Mouse (Mus musculus) embryo, embryonic 11 days (tissue): Measurements from ENCODE around the gene Tmem40.

Experiments
- DNase-seq: peaks from one replicate; pipeline ENCODE4 v3.0.0-alpha.2; 2015

Tmem40 gene

DNA sequence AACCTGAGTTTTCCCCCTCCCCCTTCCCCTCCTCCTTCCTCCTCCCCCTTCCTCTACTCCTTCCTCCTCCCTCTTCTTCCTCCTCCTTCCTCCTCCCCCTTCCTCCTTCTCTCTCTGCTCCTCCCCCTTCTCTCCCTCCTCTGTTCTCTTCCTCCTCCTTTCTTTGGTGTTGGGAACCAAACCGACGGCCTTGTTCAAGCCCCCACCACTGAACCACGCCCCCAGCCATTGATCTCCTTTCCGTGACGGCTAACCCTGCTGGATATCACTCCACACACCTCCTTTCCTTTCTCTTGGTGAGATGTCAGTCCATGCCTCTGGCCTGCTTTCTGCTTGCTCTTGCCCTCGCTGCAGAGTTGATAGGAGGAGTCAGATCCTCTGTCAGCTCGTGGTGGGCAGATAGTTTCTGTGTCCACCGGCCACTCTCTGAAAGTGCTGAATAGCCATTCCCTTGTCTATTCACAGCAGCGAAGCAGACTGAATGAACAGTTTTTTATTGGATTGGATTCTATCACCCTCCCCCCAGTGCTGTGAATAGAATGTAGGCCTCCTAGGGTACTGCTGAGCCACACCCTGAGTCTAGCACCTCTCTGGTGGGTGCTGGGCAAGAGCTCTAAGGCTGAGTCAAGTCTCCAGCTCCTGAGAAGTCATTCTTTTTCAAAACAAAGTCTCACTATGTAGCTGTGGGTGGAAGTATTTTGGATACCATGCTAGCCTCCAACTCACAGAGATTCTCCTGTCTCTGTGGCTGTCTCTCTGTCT lies at the start of gene Tmem40:
TSS of gene Tmem40 (minus strand) at position 416 of the 762 bp plus-strand sequence.
- peak; percentile 77 for DNase-seq

DNA sequence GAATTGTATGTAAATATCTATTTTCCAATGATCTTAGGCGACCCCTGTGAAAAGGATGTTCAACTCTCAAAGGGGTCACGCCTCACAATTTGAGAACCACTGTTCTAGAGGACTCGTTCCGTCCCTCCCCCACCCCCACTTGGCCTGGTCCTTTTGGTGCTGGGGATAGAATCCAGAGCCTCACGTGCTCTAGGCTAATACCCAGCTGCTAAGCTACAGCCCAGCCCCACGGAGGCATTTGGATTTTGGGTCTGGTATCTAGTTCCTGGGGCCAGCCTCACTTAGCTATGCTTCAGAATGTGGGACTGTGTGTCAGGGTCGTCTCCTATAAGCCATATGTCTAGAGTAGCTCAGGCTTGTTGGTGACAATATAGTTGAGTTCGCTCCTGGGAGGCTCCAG lies 49.4 kb upstream of the Tmem40 start:
- DNase-seq: no peak

DNA sequence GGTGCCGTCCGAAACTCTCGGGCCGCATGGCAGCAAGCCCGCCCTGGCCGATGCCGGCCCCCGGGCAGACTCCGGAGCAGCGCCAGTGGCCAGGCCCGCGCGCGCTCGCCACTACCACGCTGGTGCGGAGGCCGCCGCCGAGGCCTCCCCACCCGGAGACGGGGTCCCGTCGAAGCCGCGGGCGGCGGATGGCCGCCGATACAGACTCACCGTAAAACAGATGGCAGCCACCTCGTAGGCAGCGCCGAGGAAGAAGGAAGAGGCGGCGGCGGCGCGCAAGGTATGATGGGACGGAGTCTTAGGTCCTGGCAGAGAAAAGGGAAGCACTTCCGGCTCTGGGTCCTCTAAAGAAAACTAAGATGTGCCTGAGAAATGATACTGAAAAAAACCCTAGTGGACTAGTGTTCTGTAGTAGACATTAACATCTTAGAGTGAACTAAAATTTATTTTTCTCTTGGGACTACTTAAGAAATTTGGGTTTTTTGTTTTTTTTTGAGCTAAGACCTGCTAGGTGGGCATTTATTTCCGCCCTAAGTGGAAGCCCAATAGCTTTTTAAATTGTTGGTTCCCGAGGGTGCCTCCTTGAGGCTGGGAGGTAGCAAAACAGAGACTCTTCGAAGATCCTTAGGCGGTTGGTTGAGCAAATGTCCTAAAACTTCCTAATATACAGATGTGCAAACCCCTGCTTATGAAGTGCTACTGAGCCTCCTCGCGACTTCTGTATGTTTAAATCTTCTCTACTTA lies 46.5 kb upstream of the Tmem40 start, which contains the start of gene Rpl32:
TSS of gene Rpl32 (minus strand) at position 260 of the 744 bp plus-strand sequence.
- peak; percentile 93 for DNase-seq

DNA sequence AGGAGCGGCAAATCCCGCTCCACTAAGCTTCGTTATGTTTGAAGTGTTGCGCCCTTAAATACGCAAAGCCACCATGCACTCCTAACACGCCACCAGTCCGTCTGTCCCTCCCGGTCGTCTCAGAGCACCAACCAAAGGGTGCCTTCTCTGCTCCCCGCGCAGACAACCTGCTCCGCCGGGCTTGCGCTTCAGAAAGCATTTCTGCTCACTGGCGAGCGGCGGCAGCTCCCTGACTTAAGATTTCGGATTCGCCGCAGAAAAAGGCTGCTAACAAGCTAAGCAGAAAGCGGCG lies 45.9 kb upstream of the Tmem40 start:
- DNase-seq: no peak

DNA sequence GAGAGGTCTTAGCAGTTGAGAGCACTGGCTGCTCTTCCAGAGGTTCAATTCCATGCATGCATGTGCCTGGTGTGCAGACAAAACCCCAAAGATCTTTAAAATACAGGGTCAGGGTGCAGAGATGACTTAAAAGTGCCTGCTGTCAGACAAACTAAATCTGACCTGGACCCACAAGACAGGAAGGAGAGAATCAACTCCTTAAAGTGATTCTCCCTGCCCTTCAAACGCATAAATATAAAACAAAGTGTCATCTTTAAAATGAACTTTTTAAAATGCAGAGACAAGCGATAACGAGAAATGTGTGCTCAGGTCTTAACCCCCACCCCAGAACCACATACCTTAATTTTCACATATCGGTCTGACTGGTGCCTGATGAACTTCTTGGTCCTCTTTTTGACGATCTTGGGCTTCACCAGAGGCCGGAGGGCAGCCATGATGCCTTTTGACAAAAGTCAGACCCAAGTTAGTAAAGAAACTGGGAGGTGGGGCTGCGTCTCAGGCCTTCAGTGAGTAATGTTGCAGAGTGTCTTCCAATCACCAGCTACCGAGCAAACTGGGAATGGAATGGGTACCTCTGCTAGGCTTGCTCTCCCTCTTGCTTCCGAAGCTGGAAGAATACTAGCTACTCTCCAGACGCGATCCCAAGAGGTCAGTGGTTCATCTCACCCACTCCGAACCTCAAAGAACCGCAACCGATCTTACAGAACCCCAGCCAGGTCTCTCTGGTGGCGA lies 45.4 kb upstream of the Tmem40 start:
- no peak for DNase-seq

DNA sequence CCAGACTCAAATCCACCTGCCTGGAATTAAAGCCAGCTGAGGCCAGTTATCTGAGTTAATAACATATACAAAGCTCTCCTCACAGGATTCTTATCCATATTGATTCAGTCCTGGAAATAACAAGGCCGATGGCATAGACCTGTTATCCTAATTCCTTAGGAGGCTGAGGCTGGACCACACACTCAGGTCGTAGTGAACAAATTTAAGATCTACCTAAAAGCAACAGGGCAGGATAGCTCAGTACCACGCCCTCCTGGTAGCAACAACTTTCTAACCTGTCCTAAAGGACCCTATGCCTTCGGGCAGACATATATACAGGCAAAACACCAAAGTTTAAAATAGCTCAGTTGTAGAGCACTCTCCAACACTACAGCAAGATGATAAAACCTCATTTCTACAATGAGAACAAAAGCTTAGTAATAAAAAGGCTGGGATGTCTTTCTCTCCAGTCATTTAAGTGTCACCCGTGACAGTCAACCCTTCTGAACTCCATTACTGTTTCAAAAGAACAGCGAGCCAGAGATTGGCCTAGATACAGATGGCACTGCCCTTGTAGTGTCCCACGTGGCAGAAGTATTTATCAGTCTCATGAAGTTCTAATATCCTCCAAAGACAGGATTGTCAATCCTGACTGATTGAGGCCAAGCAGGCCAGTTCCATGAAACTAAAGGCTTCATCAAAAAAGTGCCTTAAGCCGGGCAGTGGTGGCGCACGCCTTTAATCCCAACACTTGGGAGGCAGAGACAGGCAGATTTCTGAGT lies 42.4 kb upstream of the Tmem40 start:
- no peak for DNase-seq

DNA sequence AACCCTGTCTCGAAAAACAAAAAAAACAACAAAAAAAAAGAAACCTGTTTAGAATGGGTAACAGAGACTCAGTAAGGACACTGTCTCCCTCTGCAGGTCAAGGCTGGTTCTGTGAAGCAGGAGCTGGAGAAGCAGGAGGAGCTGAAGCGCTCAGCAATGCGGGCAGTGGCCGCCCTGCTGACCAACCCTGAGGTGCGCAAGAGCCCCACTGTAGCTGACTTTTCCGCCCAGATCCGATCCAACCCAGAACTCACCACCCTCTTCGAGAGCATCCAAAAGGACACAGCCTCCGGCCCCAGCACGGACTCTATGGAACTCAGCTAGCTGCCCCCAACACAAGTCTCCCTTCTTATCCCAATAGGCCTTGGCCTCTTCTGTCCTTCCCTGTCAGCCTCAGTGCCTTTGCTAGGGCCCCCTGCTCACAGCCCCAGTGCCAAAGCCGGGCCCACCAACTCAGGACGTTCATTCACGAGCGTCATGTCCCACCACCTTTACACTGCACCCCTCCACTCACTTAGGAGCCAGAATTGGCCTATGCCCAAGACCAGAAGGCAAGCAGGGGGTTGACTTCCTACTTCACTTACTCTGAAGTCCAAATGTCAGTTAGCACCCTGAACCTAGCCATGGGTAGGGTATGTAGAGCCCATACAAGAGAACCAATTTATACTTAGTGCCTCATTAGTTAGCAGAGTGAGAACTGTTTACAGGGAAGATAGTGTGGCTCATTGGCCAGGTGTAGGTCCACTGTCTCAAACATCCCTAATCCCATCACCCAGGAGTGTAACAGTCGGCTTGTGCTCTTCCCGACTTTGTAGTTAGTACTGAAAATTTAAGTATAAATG lies 41.6 kb upstream of the Tmem40 start:
- DNase-seq: peak; percentile 83

DNA sequence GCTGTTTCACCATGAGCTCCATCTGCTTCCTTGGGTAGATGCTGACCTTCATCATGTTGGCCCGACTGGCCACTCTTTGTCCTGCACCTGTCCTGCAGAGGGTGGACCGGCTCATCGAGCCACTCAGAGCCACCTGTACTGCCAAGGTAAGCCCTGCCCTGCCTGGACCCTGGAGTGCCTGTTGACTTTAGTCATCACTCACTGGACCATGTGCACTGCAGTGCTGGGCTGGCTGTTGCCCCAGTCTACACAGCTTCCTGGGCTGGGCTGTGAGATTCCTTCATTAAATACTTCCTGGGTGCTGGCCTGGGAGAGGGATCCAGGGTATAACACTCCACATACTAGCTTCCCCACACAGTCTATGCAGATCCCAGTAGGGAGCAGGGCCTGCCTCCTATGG lies 39.6 kb upstream of the Tmem40 start:
- DNase-seq: no peak

DNA sequence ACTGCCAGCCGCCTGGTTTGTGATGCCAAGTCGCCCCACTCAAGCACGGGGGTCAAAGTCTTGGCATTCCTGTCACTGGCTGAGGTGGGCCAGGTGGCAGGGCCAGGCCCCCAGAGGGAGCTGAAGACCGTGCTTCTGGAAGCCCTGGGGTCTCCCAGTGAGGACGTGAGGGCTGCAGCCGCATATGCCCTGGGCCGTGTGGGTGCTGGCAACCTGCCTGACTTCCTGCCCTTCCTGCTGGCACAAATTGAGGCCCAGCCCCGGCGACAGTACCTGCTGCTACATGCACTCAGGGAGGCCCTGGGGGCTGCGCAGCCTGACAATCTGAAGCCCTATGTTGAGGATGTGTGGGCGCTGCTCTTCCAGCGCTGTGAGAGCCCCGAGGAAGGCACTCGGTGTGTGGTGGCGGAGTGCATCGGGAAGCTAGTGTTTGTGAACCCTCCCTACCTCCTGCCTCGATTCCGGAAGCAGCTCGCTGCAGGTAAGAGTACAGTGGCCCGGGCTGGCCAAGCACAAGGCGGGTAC lies 30.5 kb upstream of the Tmem40 start:
- DNase-seq: no peak

DNA sequence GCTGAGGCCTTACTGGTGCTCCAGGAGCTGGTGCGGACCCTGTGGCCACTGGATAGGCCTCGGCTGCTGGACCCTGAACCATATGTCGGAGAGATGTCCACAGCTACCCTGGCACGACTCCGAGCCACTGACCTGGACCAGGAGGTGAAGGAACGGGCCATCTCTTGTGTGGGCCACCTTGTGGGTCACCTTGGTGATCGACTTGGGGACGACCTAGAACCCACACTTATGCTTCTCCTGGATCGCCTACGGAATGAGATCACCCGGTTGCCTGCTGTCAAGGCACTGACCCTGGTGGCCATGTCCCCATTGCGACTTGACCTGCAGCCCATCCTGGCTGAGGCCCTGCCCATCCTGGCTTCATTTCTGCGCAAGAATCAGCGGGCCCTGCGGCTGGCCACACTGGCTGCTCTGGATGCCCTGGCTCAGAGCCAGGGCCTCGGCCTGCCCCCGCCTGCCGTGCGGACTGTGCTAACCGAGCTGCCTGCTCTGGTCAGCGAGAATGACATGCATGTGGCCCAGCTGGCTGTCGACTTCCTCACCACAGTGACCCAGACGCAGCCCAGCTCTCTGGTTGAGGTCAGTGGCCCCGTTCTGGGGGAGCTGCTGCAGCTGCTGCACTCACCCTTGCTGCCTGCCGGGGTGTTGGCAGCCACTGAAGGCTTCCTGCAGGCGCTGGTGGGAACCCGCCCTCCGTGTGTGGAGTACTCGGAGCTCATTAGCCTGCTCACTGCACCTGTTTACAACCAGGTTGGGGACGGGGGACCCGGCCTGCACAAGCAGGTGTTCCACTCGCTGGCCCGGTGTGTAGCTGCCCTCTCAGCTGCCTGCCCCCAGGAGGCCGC lies 29.9 kb upstream of the Tmem40 start:
- DNase-seq: no peak

DNA sequence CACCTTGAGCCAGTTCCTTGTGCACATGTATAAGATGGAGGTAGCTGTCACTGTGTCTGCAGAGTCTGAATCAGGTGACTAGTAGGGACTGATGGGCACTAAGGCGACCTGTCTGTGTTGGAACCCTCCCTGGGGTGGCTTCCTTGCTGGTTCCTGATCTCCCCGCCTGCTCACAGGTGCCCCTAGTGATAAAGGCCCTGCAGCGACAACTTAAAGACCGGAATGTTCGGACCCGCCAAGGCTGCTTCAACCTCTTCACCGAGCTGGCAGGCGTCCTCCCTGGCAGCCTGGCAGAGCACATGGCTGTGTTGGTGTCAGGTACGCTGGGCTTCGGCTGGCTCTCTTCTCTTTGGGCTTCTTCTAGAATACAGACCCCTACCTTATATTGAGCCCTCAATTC lies 28.8 kb upstream of the Tmem40 start:
- no peak for DNase-seq

DNA sequence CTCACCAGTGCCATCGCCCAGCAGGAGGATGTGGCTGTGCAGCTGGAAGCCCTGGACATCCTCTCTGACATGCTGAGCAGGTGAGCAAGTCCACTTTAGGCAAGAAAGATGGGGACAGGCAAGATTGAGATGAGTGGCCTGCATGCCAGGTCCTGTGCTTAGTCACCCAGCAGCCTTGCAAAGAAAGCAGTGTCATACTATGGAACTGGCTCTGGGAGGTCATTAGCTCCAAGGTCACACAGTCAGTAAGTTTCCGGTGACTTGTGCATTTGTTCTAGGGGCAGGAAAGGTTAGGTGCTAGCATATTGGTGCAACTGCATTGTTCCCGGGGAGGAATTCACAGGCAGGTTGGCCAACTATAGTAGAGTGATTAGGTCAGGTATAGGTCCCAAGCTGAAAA lies 20.6 kb upstream of the Tmem40 start:
- no peak for DNase-seq

DNA sequence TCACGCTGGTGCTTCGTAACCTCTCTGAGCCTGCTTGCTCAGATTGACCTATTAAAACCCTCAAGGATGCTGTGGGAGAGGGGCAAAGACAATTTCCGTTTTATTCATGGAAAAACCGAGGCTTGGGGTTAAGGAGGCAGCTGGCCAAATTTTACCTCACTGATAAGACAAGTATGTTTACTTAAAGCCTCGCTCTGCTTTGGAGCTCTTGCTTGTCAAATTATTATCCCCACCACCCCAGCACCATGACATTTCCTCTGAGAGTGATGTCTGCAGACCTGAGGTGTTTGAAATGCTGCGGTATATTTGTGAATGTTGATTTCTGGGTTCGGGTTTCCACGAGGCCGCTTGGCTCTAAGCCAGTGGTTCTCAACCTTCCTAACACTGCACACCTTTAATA lies 14.2 kb upstream of the Tmem40 start:
- DNase-seq: no peak

DNA sequence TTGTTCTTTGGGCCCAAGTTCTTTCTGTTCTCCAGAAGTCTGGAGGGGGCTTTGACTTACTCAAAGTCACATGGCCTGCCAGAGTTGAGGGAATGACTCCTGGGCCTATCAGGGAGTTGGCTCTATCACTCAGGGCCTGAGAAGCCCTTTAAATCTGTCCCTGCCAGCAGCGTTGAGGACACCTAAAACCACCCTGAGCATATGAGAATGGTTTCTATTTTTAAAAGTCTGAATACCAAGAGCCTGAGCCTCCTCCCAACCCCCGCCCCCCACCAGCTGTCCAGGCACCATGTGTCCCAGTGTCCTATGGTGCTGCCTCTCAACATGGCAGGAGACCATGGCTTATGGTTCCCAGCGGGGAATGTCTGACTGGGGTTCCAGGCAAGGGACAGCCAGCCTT lies 13.6 kb upstream of the Tmem40 start:
- DNase-seq: peak; percentile 25

DNA sequence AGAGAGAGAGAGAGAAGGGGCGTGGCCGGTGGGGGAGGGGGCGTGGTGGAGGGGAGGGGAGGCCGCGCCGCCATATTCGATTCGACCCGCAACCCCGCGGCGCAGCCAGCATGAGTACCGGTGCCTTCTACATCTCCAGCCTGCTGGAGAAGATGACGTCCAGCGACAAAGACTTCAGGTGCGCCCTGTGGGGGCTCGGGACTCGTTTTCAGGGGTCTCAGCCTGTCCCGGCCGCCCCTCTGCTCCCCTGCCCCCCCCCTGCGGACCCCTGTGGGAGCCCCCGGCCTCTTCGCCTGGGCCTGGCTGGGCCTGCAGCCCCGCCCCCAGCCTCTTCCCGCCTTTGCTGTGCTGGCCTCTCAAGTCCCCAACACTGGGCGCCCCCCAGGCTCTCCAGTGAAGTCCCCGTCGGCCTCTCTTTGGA lies 12.3 kb upstream of the Tmem40 start, which contains the start of gene Cand2:
TSS of gene Cand2 (plus strand) at position 38 of the 421 bp plus-strand sequence.
- DNase-seq: peak; percentile 92

DNA sequence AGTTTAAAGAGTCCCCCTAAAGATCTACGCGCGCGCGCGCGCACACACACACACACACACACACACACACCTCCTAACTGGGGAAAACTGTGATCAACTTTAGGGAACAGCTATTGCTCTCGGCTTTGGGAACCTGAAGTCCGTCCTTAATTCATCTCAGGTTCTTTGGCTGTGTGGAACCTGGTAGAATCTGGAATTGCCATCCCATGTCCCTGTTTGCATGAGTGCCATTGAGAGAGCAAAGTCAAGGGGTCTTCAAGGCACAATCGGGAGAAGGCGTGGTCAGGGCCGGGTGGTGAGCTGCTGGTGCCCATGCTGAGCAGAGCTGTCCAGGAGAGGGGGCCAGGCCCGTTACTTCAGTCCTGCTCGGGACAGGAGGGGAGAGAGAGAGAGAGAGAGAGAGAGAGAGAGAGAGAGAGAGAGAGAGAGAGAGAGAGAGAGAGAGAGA lies 11.8 kb upstream of the Tmem40 start:
- peak; percentile 88 for DNase-seq

DNA sequence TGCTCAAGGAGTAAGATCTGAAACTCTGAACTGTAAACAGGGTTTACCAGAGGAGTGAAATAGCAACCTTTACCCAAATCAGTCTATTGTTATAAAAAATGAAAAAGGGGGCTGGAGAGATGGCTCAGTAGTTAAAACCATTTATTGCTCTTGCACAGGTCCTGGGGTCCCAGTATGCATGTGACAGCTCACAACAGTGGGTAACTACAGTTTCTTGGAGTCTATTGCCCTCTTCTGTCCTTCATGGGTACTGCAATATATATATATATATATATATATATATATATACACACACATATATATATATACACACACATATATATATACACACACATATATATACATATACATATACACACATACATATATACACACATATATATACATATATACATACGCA lies 10.4 kb upstream of the Tmem40 start:
- no peak for DNase-seq

DNA sequence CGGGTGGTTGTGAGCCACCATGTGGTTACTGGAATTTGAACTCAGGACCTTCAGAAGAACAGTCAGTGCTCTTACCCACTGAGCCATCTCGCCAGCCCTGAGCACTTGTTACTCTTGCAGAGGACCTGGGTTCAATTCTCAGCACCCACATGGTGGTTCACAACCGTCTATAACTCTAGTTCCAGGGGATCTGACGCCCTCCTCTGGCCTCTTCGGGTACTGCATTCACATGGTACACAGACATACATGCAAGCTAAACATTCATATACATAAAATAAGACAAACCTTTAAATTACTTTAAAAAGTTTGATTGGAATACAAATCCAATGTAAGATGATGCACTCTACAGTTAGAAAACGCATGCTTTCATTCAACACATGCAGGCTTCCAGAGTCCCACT lies 10.0 kb upstream of the Tmem40 start:
- no peak for DNase-seq

DNA sequence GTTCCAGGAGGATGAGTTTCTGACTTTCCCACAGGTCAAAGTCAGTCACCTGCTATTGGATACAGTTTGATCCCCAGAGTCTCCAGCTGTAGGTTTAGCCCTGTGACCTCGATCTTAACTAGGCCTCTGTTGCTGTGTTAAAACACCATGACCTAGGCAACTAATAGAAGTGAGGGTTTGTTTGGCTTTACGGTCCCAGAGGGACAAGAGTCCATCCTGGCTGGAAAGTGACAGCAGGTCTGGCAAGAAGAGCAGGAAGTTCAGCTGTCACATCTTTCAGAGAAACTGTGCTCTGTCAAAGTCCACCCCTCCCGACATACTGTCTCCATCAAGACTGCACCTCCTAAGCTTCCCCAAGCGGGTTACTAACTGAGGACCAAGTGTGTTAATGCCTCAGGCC lies 8.6 kb upstream of the Tmem40 start:
- DNase-seq: no peak

DNA sequence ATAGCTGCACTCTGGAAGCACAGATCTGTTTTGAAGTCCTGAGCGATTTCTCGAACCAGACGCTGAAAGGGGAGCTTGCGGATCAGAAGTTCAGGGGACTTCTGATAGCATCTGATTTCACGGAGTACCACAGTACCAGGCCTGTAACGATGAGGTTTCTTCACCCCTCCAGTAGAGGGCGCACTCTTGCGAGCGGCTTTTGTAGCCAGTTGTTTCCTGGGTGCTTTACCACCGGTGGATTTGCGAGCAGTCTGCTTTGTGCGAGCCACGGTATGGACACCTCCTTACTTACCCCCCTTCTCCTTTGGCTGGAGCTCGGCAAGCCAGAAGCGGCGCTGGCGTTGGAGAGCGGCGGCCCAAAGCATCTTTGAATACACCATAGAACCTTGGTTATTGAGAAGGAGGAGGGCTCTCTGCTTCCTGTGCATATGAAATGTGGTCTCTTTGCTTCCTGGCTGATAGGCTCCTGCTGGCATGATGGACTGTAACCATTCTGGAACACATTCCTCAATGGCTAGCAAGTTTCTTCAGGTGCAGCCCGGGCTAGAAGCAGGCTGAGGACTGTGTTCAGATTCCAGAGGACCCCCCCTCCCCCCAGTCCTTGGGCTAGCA lies 8.0 kb upstream of the Tmem40 start:
- DNase-seq: no peak
